Mouse (Mus musculus) brain, adult 2 months (tissue): ENCODE results near the gene Dusp13.

Source experiments
- DNase-seq: peaks from one replicate; pipeline ENCODE4 v3.0.0; 2011; ENCODE audit warnings: low read depth, low spot score

Dusp13 gene

GRCm38 (mm10) chr14:21705462-21705861, 45.5 kb downstream of the Dusp13 start:
- DNase-seq = no peak

GRCm38 (mm10) chr14:21703255-21703654, 47.7 kb downstream of the Dusp13 start:
- peak; percentile 50 for DNase-seq

GRCm38 (mm10) chr14:21702691-21703090, 48.3 kb downstream of the Dusp13 start:
- DNase-seq = no peak

- no peak for DNase-seq
Observed at GRCm38 (mm10) chr14:21696186-21696830, 54.7 kb downstream of the Dusp13 start.

- DNase-seq = no peak
Observed at GRCm38 (mm10) chr14:21695020-21695419, 56.0 kb downstream of the Dusp13 start.

- DNase-seq = no peak
Observed at GRCm38 (mm10) chr14:21691070-21691469, 59.9 kb downstream of the Dusp13 start.

GRCm38 (mm10) chr14:21686376-21687279, 64.4 kb downstream of the Dusp13 start:
- no peak for DNase-seq

- DNase-seq = peak; percentile 44
Observed at GRCm38 (mm10) chr14:21685411-21686146, 65.4 kb downstream of the Dusp13 start.

- no peak for DNase-seq
Observed at GRCm38 (mm10) chr14:21683834-21684233, 67.1 kb downstream of the Dusp13 start.
